Mouse (Mus musculus): ENCODE data around the gene Klhl35.

DNA sequence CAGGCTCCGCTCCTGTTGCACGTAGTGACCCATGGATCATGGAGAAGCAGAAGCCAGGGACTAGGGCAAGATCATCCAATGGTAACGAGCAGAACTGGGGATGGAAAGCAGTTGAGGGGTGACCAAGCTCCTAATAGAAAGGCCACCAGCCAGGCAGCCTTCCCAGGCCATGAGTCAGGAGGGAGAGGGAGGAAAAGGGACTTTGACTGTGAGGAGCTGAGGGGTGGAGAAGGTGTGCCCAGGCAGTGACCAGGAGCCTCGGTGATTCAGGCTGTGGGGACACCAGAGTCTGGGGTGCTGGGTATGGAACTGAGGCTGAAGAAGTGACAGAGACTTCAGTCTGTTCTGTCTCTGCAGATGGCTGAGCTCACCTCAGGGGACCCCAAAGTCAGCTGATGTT lies 40.1 kb upstream of the Klhl35 start:
- no peak for TF ChIP-seq POLR2A (IDR thresholded peaks at IDR 0.05; ENCODE audit: insufficient read depth, low read depth, low read length)
- TF ChIP-seq EP300 (IDR thresholded peaks at IDR 0.05; ENCODE audit: insufficient read depth, low read depth, low read length), result no peak

All from heart, adult 2 months (tissue).